Mouse (Mus musculus) thymus, postnatal 0 days (tissue): ENCODE measurements around the gene Cdan1. TPM values are rescaled to one million over a fixed set of nuclear protein-coding genes. Genes with fewer than 3 reads are reported as not detected.

Experiments used
- DNase-seq: peaks from one replicate; pipeline ENCODE4 v3.0.0-alpha.2; 2015; ENCODE audit warnings: low spot score
- polyA plus RNA-seq: library from polyadenylated mRNA; unstranded; fragments of >200 nt; fragmentation: Nextera tagmentation; extraction: Ambion mirVana; gene quantifications from 2 replicates; pipeline ENCODE4 v1.2.1, GENCODE M21; 2015

The Cdan1 gene
- polyA plus RNA-seq: 8.2 and 8.7 TPM in 2 replicates

GRCm38 (mm10) chr2:120849449-120850423, at the start of gene Cdan1:
Cdan1 (minus strand) TSS chr2:120850128.
- DNase-seq: peak; percentile 51

- DNase-seq: no peak
These were observed 46.4 kb upstream of the Cdan1 start for GRCm38 (mm10) chr2:120896361-120896760.

- DNase-seq: no peak
These were observed 37.7 kb upstream of the Cdan1 start for GRCm38 (mm10) chr2:120887601-120888000.

- DNase-seq: no peak
These were observed 23.3 kb upstream of the Cdan1 start for GRCm38 (mm10) chr2:120873192-120873591.

GRCm38 (mm10) chr2:120871447-120872336, 21.8 kb upstream of the Cdan1 start:
- DNase-seq: no peak

- no peak for DNase-seq
These were observed 17.4 kb upstream of the Cdan1 start for GRCm38 (mm10) chr2:120867336-120867735.

- peak; percentile 61 for DNase-seq
These were observed 16.6 kb upstream of the Cdan1 start for GRCm38 (mm10) chr2:120866561-120866960.

GRCm38 (mm10) chr2:120863389-120863788, 13.5 kb upstream of the Cdan1 start:
- no peak for DNase-seq

GRCm38 (mm10) chr2:120860699-120861098, 10.8 kb upstream of the Cdan1 start:
- no peak for DNase-seq

- no peak for DNase-seq
These were observed 8.2 kb upstream of the Cdan1 start for GRCm38 (mm10) chr2:120858131-120858530.

GRCm38 (mm10) chr2:120853151-120853550, 3.2 kb upstream of the Cdan1 start:
- DNase-seq: peak; percentile 84

- peak; percentile 82 for DNase-seq
These were observed 2.7 kb upstream of the Cdan1 start for GRCm38 (mm10) chr2:120852626-120853025.

- DNase-seq: peak; percentile 96
These were observed 625 bp upstream of the Cdan1 start, which contains the start of gene Ttbk2 for GRCm38 (mm10) chr2:120850424-120851082. Ttbk2 (minus strand) TSS chr2:120850604.

GRCm38 (mm10) chr2:120845280-120845679, 4.6 kb downstream of the Cdan1 start:
- DNase-seq: no peak

GRCm38 (mm10) chr2:120843990-120844389, 5.9 kb downstream of the Cdan1 start:
- no peak for DNase-seq

- no peak for DNase-seq
These were observed 8.7 kb downstream of the Cdan1 start for GRCm38 (mm10) chr2:120841211-120841610.

- no peak for DNase-seq
These were observed 14.8 kb downstream of the Cdan1 start for GRCm38 (mm10) chr2:120835167-120835566.

GRCm38 (mm10) chr2:120826936-120827638, 22.8 kb downstream of the Cdan1 start:
- no peak for DNase-seq

GRCm38 (mm10) chr2:120770265-120770935, 79.5 kb downstream of the Cdan1 start:
- DNase-seq: no peak

GRCm38 (mm10) chr2:120761922-120762321, 88.0 kb downstream of the Cdan1 start:
- no peak for DNase-seq
